Mouse (Mus musculus) cerebellum, postnatal 25 days (tissue): Measurements from ENCODE around the gene 1700012B07Rik.
A peak's percentile ranks its signal among the peaks of the same experiment; 100 is the strongest.

Experiments
- DNase-seq, 2 experiments: peaks; one replicate each; pipeline ENCODE4 v3.0.0; 2021; ENCODE audit warnings: mixed read lengths in 2 of 2

The 1700012B07Rik gene

GRCm38 (mm10) chr11:109827946-109828345, at the start of gene 1700012B07Rik:
1700012B07Rik (minus strand) TSS chr11:109828046.
- DNase-seq: no peak

GRCm38 (mm10) chr11:109876767-109877166, 48.9 kb upstream of the 1700012B07Rik start:
- no peak for DNase-seq

- DNase-seq: no peak
Observed at GRCm38 (mm10) chr11:109875834-109876233, 48.0 kb upstream of the 1700012B07Rik start.

GRCm38 (mm10) chr11:109875525-109875802, 47.6 kb upstream of the 1700012B07Rik start:
- no peak for DNase-seq

- DNase-seq: no peak
Observed at GRCm38 (mm10) chr11:109874651-109875524, 47.0 kb upstream of the 1700012B07Rik start.

GRCm38 (mm10) chr11:109873852-109874610, 46.2 kb upstream of the 1700012B07Rik start:
- DNase-seq: no peak

- DNase-seq: peak in 1 of 2 experiments; percentile 32
Observed at GRCm38 (mm10) chr11:109873161-109873775, 45.4 kb upstream of the 1700012B07Rik start.

- DNase-seq: no peak
Observed at GRCm38 (mm10) chr11:109872674-109873073, 44.8 kb upstream of the 1700012B07Rik start.

GRCm38 (mm10) chr11:109872056-109872455, 44.2 kb upstream of the 1700012B07Rik start:
- DNase-seq: no peak

- DNase-seq: no peak
Observed at GRCm38 (mm10) chr11:109867861-109868260, 40.0 kb upstream of the 1700012B07Rik start.

GRCm38 (mm10) chr11:109866537-109867160, 38.8 kb upstream of the 1700012B07Rik start:
- DNase-seq: no peak

- DNase-seq: no peak
Observed at GRCm38 (mm10) chr11:109865526-109865925, 37.7 kb upstream of the 1700012B07Rik start.

GRCm38 (mm10) chr11:109863951-109864350, 36.1 kb upstream of the 1700012B07Rik start:
- DNase-seq: no peak

GRCm38 (mm10) chr11:109863194-109863746, 35.4 kb upstream of the 1700012B07Rik start:
- peak; percentile 47 to 78 for DNase-seq

- peak; percentile 86 to 91 for DNase-seq
Observed at GRCm38 (mm10) chr11:109860508-109860907, 32.7 kb upstream of the 1700012B07Rik start.

- DNase-seq: no peak
Observed at GRCm38 (mm10) chr11:109859939-109860469, 32.2 kb upstream of the 1700012B07Rik start.

- no peak for DNase-seq
Observed at GRCm38 (mm10) chr11:109859441-109859840, 31.6 kb upstream of the 1700012B07Rik start.

GRCm38 (mm10) chr11:109857086-109857485, 29.2 kb upstream of the 1700012B07Rik start:
- no peak for DNase-seq

- no peak for DNase-seq
Observed at GRCm38 (mm10) chr11:109854056-109854455, 26.2 kb upstream of the 1700012B07Rik start.

- no peak for DNase-seq
Observed at GRCm38 (mm10) chr11:109853228-109853966, 25.6 kb upstream of the 1700012B07Rik start.

GRCm38 (mm10) chr11:109851996-109852395, 24.1 kb upstream of the 1700012B07Rik start:
- DNase-seq: peak; percentile 21 to 52

- no peak for DNase-seq
Observed at GRCm38 (mm10) chr11:109846343-109846742, 18.5 kb upstream of the 1700012B07Rik start.
